Mouse (Mus musculus) kidney, adult 2 months (tissue): ENCODE data around the gene Ccdc78. TPM values are rescaled to one million over a fixed set of nuclear protein-coding genes. Genes with fewer than 3 reads are reported as not detected.

ENCODE experiments used
- DNase-seq: peaks from one replicate; pipeline ENCODE4 v3.0.0; 2021
- H3K27ac ChIP-seq: fragments of 200-500 bp; 2 replicates; pipeline ENCODE4 v1.5.1; 2012; ENCODE audit warnings: low read depth, low read length, control low read depth, inconsistent platforms; ENCODE audit not compliant: insufficient read depth
- H3K27me3 ChIP-seq: fragments of 200-500 bp; replicated peaks from 2 replicates; pipeline ENCODE4 v1.6.1; 2012; ENCODE audit warnings: mild to moderate bottlenecking, moderate library complexity, low read length, inconsistent platforms; ENCODE audit not compliant: control insufficient read depth, insufficient read depth
- H3K36me3 ChIP-seq: fragments of 200-500 bp; 2 replicates; pipeline ENCODE4 v1.6.1; 2012; ENCODE audit warnings: mild to moderate bottlenecking, moderate library complexity, low read length, inconsistent platforms; ENCODE audit not compliant: control insufficient read depth, insufficient read depth
- H3K4me1 ChIP-seq: fragments of 200-500 bp; 2 replicates; pipeline ENCODE4 v1.6.1; 2011; ENCODE audit warnings: low read length; ENCODE audit not compliant: control insufficient read depth, insufficient read depth
- H3K4me3 ChIP-seq: fragments of 200-500 bp; 2 replicates; pipeline ENCODE4 v1.5.1; 2011; ENCODE audit warnings: mild to moderate bottlenecking, low read depth, low read length, control low read depth; ENCODE audit not compliant: insufficient read depth
- CTCF ChIP-seq: fragments of 200-500 bp; conservative IDR thresholded peaks from 2 replicates; pipeline ENCODE4 v1.5.1; 2011; ENCODE audit warnings: low read depth, mild to moderate bottlenecking, control low read depth, low read length, moderate library complexity, mixed read lengths; ENCODE audit not compliant: insufficient read depth, insufficient read length
- POLR2A ChIP-seq: fragments of 200-500 bp; IDR thresholded peaks from one replicate; pipeline ENCODE4 v1.6.1; 2011; ENCODE audit warnings: low read depth, low read length, control low read depth
- WGBS: fragments of 180-500 bp; shearing (Covaris S2); methylation state at CpG from one replicate; pipeline ENCODE4 v1.1.7; 2018; 5-methylcytosine and 5-hydroxymethylcytosine counted together
- polyA plus RNA-seq: library from polyadenylated mRNA; depleted of rRNA; stranded (reverse); fragments of >200 nt; gene quantifications from 2 replicates; pipeline ENCODE4 v1.2.3, GENCODE M21; 2012

Gene Ccdc78
- polyA plus RNA-seq, 1 experiment, result 0.06 TPM

GRCm38 (mm10) chr17:25813471-25813870, 27.1 kb downstream of the Ccdc78 start:
- 2% methylated on average over 20 of the region's 20 CpGs for WGBS
- Histone ChIP-seq H3K27ac (no peak overlapping the region), H3K4me1 (0 out of 2 replicates have a peak, but pooled peaks cover 3% of the 10 kb centered on the region), H3K4me3 (no peak overlapping the region), H3K36me3 (no peaks in the 10 kb centered on the region), H3K27me3 (no peaks in the 10 kb centered on the region)
- DNase-seq, result peak; percentile 89
- TF ChIP-seq CTCF (peak; percentile 67), POLR2A (no peak)

GRCm38 (mm10) chr17:25817662-25818061, 31.3 kb downstream of the Ccdc78 start:
- DNase-seq, result no peak
- no peaks in the 10 kb centered on the region for H3K27me3 ChIP-seq
- H3K4me3 ChIP-seq, result no peak overlapping the region
- 89% methylated on average over 11 of the region's 11 CpGs for WGBS
- no peaks in the 10 kb centered on the region for H3K4me1 ChIP-seq
- H3K36me3 ChIP-seq, result no peaks in the 10 kb centered on the region
- no peak for TF ChIP-seq POLR2A
- no peak for TF ChIP-seq CTCF
- no peak overlapping the region for H3K27ac ChIP-seq

- Histone ChIP-seq H3K27me3 (no peaks in the 10 kb centered on the region), H3K27ac (no peak overlapping the region), H3K4me1 (peaks cover 4% of the 10 kb centered on the region), H3K36me3 (no peaks in the 10 kb centered on the region), H3K4me3 (no peak overlapping the region)
- WGBS, result 7% methylated on average over 44 of the region's 46 CpGs
- no peak for TF ChIP-seq CTCF
- peak; percentile 33 for DNase-seq
Observed at GRCm38 (mm10) chr17:25818851-25819780, 32.7 kb downstream of the Ccdc78 start.

- Histone ChIP-seq H3K36me3 (no peaks in the 10 kb centered on the region), H3K4me1 (peaks cover 13% of the 10 kb centered on the region), H3K27me3 (no peaks in the 10 kb centered on the region), H3K27ac (0 out of 2 replicates have a peak within 1 kb of the TSS, but pooled peaks have one; percentile 53), H3K4me3 (peak within 1 kb of the TSS; percentile 91)
- TF ChIP-seq POLR2A (peak; percentile 18), CTCF (no peak)
- under 1% methylated on average over 18 of the region's 18 CpGs for WGBS
- DNase-seq, result peak; percentile 89
Observed at GRCm38 (mm10) chr17:25823452-25823851, 37.1 kb downstream of the Ccdc78 start, which contains the start of gene Wdr24. Gene Wdr24 (plus strand): TSS chr17:25823627.

- no peak for DNase-seq
- peak overlapping the region; percentile 91; the same call in 1 of the 2 replicates for H3K4me3 ChIP-seq
- TF ChIP-seq CTCF (no peak), POLR2A (no peak)
- H3K27ac ChIP-seq, result no peak overlapping the region
- 71% methylated on average over 17 of the region's 17 CpGs for WGBS
- no peaks in the 10 kb centered on the region for H3K36me3 ChIP-seq
- peaks cover 14% of the 10 kb centered on the region for H3K4me1 ChIP-seq
- H3K27me3 ChIP-seq, result no peaks in the 10 kb centered on the region
Observed at GRCm38 (mm10) chr17:25824362-25825142, 38.2 kb downstream of the Ccdc78 start.

- 87% methylated on average over 6 of the region's 6 CpGs for WGBS
- no peak for DNase-seq
- no peak overlapping the region for H3K27ac ChIP-seq
- no peak overlapping the region for H3K4me3 ChIP-seq
- no peaks in the 10 kb centered on the region for H3K27me3 ChIP-seq
- TF ChIP-seq POLR2A, result no peak
- TF ChIP-seq CTCF, result no peak
- peaks cover 14% of the 10 kb centered on the region for H3K4me1 ChIP-seq
- no peaks in the 10 kb centered on the region for H3K36me3 ChIP-seq
Observed at GRCm38 (mm10) chr17:25825311-25825710, 38.9 kb downstream of the Ccdc78 start.

- 94% methylated on average over 27 of the region's 27 CpGs for WGBS
- Histone ChIP-seq H3K36me3 (no peaks in the 10 kb centered on the region), H3K27me3 (no peaks in the 10 kb centered on the region), H3K4me1 (peaks cover 14% of the 10 kb centered on the region), H3K27ac (no peak overlapping the region), H3K4me3 (no peak overlapping the region)
- TF ChIP-seq POLR2A, result no peak
- no peak for TF ChIP-seq CTCF
- no peak for DNase-seq
Observed at GRCm38 (mm10) chr17:25825984-25826570, 39.7 kb downstream of the Ccdc78 start.
